Mouse (Mus musculus) liver, adult 2 months (tissue): ENCODE data around the gene Uba7. TPM values are rescaled to one million over a fixed set of nuclear protein-coding genes. Genes with fewer than 3 reads are reported as not detected.

Experiments used
- DNase-seq: peaks from one replicate; pipeline ENCODE4 v3.0.0-alpha.2; 2011; ENCODE audit warnings: low read depth, low spot score; ENCODE audit errors: extremely low read depth
- H3K27ac ChIP-seq: fragments of 200-500 bp; replicated peaks from 2 replicates; pipeline ENCODE4 v1.5.1; 2012; ENCODE audit warnings: low read depth, mild to moderate bottlenecking, control low read depth, inconsistent platforms, low read length; ENCODE audit not compliant: insufficient read depth
- H3K27me3 ChIP-seq: fragments of 200-500 bp; 2 replicates; pipeline ENCODE4 v1.6.1; 2012; ENCODE audit warnings: mild to moderate bottlenecking, moderate library complexity, low read length, inconsistent platforms; ENCODE audit not compliant: control insufficient read depth, insufficient read depth
- H3K36me3 ChIP-seq: fragments of 200-500 bp; 2 replicates; pipeline ENCODE4 v1.6.1; 2012; ENCODE audit warnings: low read length, inconsistent platforms; ENCODE audit not compliant: control insufficient read depth, insufficient read depth
- H3K4me1 ChIP-seq: fragments of 200-500 bp; 2 replicates; pipeline ENCODE4 v1.6.1; 2011; ENCODE audit warnings: low read length; ENCODE audit not compliant: control insufficient read depth, insufficient read depth
- H3K4me3 ChIP-seq: fragments of 200-500 bp; 2 replicates; pipeline ENCODE4 v1.5.1; 2011; ENCODE audit warnings: low read depth, mild to moderate bottlenecking, control low read depth, low read length, moderate library complexity; ENCODE audit not compliant: insufficient read depth
- H3K79me2 ChIP-seq: fragments of 200-500 bp; 2 replicates; pipeline ENCODE4 v1.6.1; 2012; ENCODE audit warnings: inconsistent platforms, mild to moderate bottlenecking, low read length, moderate library complexity; ENCODE audit not compliant: control insufficient read depth, insufficient read depth
- H3K9ac ChIP-seq: fragments of 200-500 bp; 2 replicates; pipeline ENCODE4 v1.6.1; 2012; ENCODE audit warnings: low read depth, mild to moderate bottlenecking, control low read depth, inconsistent platforms, low read length
- CTCF ChIP-seq: fragments of 200-500 bp; IDR thresholded peaks from 2 replicates; pipeline ENCODE4 v1.5.1; 2011; ENCODE audit warnings: low read depth, low read length, control low read depth
- POLR2A ChIP-seq: fragments of 200-500 bp; IDR thresholded peaks from 2 replicates; pipeline ENCODE4 v1.6.1; 2011; ENCODE audit warnings: low read length, control low read depth; ENCODE audit not compliant: insufficient read depth; ENCODE audit errors: extremely low read depth
- WGBS: fragments of 180-500 bp; shearing (Covaris S2); methylation state at CpG from one replicate; pipeline ENCODE4 v1.1.7; 2018; 5-methylcytosine and 5-hydroxymethylcytosine counted together
- polyA plus RNA-seq: library from polyadenylated mRNA; depleted of rRNA; stranded (reverse); fragments of >200 nt; gene quantifications from 2 replicates; pipeline ENCODE4 v1.2.3, GENCODE M21; 2012; rRNA removed
- total RNA-seq: library from RNA; depleted of rRNA; stranded (reverse); fragments of >200 nt; gene quantifications from 2 replicates; pipeline ENCODE4 v1.2.3, GENCODE M21; 2014; rRNA removed

Gene Uba7
- total and polyA plus RNA-seq, 2 experiments, result 22.0 to 30.6 TPM

- Histone ChIP-seq H3K4me3 (no peak overlapping the region), H3K4me1 (peaks cover 21% of the 10 kb centered on the region; the same call in 1 of the 2 replicates), H3K36me3 (peaks cover 17% of the 10 kb centered on the region), H3K79me2 (peaks cover 17% of the 10 kb centered on the region; the same call in 1 of the 2 replicates), H3K27ac (0 out of 2 replicates have a peak overlapping the region, but pooled peaks have one; percentile 10), H3K27me3 (no peaks in the 10 kb centered on the region), H3K9ac (no peak overlapping the region)
- DNase-seq, result peak; percentile 55
- TF ChIP-seq POLR2A, result no peak
- no peak for TF ChIP-seq CTCF
- 83% methylated on average over 1 of the region's 1 CpGs for WGBS
Observed at GRCm38 (mm10) chr9:108020741-108021140, 45.4 kb downstream of the Uba7 start.

GRCm38 (mm10) chr9:108023216-108023615, 47.9 kb downstream of the Uba7 start:
- Histone ChIP-seq H3K4me1 (peaks cover 21% of the 10 kb centered on the region; the same call in 1 of the 2 replicates), H3K79me2 (peaks cover 12% of the 10 kb centered on the region; the same call in 1 of the 2 replicates), H3K4me3 (no peak overlapping the region), H3K27ac (no peak overlapping the region), H3K36me3 (peaks cover 24% of the 10 kb centered on the region), H3K27me3 (no peaks in the 10 kb centered on the region), H3K9ac (no peak overlapping the region)
- peak; percentile 77 for DNase-seq
- 77% methylated on average over 3 of the region's 3 CpGs for WGBS
- TF ChIP-seq POLR2A (no peak), CTCF (no peak)

- TF ChIP-seq POLR2A (no peak), CTCF (no peak)
- Histone ChIP-seq H3K27me3 (no peaks in the 10 kb centered on the region), H3K36me3 (peaks cover 28% of the 10 kb centered on the region)
Observed at GRCm38 (mm10) chr9:108026584-108026983, 51.3 kb downstream of the Uba7 start.

GRCm38 (mm10) chr9:108027867-108028266, 52.6 kb downstream of the Uba7 start:
- H3K4me1 ChIP-seq, result peaks cover 2% of the 10 kb centered on the region; the same call in 1 of the 2 replicates
- TF ChIP-seq CTCF (no peak), POLR2A (no peak)
- no peak overlapping the region for H3K9ac ChIP-seq
- DNase-seq, result no peak
- 98% methylated on average over 3 of the region's 3 CpGs for WGBS
- no peaks in the 10 kb centered on the region for H3K27me3 ChIP-seq
- H3K4me3 ChIP-seq, result no peak overlapping the region
- peaks cover 12% of the 10 kb centered on the region; the same call in 1 of the 2 replicates for H3K79me2 ChIP-seq
- no peak overlapping the region for H3K27ac ChIP-seq
- H3K36me3 ChIP-seq, result peaks cover 33% of the 10 kb centered on the region

More at GRCm38 (mm10) chr9:108026584-108026983, 51.3 kb downstream of the Uba7 start:
- no peak overlapping the region for H3K27ac ChIP-seq
- no peak overlapping the region for H3K4me3 ChIP-seq
- no peak overlapping the region for H3K9ac ChIP-seq
- DNase-seq, result no peak
- peaks cover 9% of the 10 kb centered on the region; the same call in 1 of the 2 replicates for H3K4me1 ChIP-seq
- WGBS, result 91% methylated on average over 3 of the region's 3 CpGs
- H3K79me2 ChIP-seq, result peaks cover 12% of the 10 kb centered on the region; the same call in 1 of the 2 replicates

GRCm38 (mm10) chr9:108032126-108032525, 56.8 kb downstream of the Uba7 start:
- no peak for DNase-seq
- 90% methylated on average over 5 of the region's 5 CpGs for WGBS
- H3K4me1 ChIP-seq, result no peaks in the 10 kb centered on the region
- no peak overlapping the region for H3K9ac ChIP-seq
- H3K36me3 ChIP-seq, result peaks cover 19% of the 10 kb centered on the region
- TF ChIP-seq POLR2A (no peak), CTCF (no peak)
- H3K4me3 ChIP-seq, result no peak overlapping the region
- H3K27me3 ChIP-seq, result no peaks in the 10 kb centered on the region
- H3K79me2 ChIP-seq, result peaks cover 7% of the 10 kb centered on the region; the same call in 1 of the 2 replicates
- no peak overlapping the region for H3K27ac ChIP-seq

Other genes starting within 250 kb of the Uba7 start
- 46.2 and 48.3 TPM in 2 replicates for gene Rbm5, start 204.5 kb upstream of the Uba7 start, total RNA-seq
- gene Rbm5, start 204.5 kb upstream of the Uba7 start, polyA plus RNA-seq, result 18.1 and 31.3 TPM in 2 replicates
- 31.8 and 34.4 TPM in 2 replicates for gene Rbm6, start 102.3 kb upstream of the Uba7 start, total RNA-seq
- gene Rbm6, start 102.3 kb upstream of the Uba7 start, polyA plus RNA-seq, result 8.3 and 9.9 TPM in 2 replicates
- 9.2 and 12.4 TPM in 2 replicates for gene Mon1a, start 87.4 kb upstream of the Uba7 start, total RNA-seq
- gene Mon1a, start 87.4 kb upstream of the Uba7 start, polyA plus RNA-seq, result 29.2 and 29.6 TPM in 2 replicates
- 0.18 and 0.27 TPM in 2 replicates for gene Mst1r, start 68.6 kb upstream of the Uba7 start, total RNA-seq
- 0.70 and 1.2 TPM in 2 replicates for gene Mst1r, start 68.6 kb upstream of the Uba7 start, polyA plus RNA-seq
- not detected in 2 replicates for gene Actl11, start 47.0 kb upstream of the Uba7 start, total RNA-seq
- not detected in 2 replicates for gene Actl11, start 47.0 kb upstream of the Uba7 start, polyA plus RNA-seq
- gene Camkv, start 39.8 kb upstream of the Uba7 start, total RNA-seq, result 0.07 TPM in 1 of 2 replicates, not detected in the other
- not detected in 2 replicates for gene Camkv, start 39.8 kb upstream of the Uba7 start, polyA plus RNA-seq
- gene Traip, start 25.4 kb upstream of the Uba7 start, total RNA-seq, result 0.18 and 0.40 TPM in 2 replicates
- gene Traip, start 25.4 kb upstream of the Uba7 start, polyA plus RNA-seq, result 0.12 and 0.21 TPM in 2 replicates
- not detected in 2 replicates for gene Gm20661, start 7.6 kb downstream of the Uba7 start, total RNA-seq
- gene Gm20661, start 7.6 kb downstream of the Uba7 start, polyA plus RNA-seq, result 0.10 TPM in 1 of 2 replicates, not detected in the other
- gene Inka1, start 10.4 kb downstream of the Uba7 start, total RNA-seq, result 0.87 and 1.3 TPM in 2 replicates
- gene Inka1, start 10.4 kb downstream of the Uba7 start, polyA plus RNA-seq, result 1.1 and 1.7 TPM in 2 replicates
- not detected in 2 replicates for gene Cdhr4, start 17.0 kb downstream of the Uba7 start, total RNA-seq
- 0.19 and 0.44 TPM in 2 replicates for gene Cdhr4, start 17.0 kb downstream of the Uba7 start, polyA plus RNA-seq
- gene Gm20662, start 20.8 kb downstream of the Uba7 start, total RNA-seq, result 1.7 TPM in 1 of 2 replicates, not detected in the other
- gene Gm20662, start 20.8 kb downstream of the Uba7 start, polyA plus RNA-seq, result 0.44 and 0.76 TPM in 2 replicates
- gene Ip6k1, start 27.0 kb downstream of the Uba7 start, total RNA-seq, result 40.1 and 47.7 TPM in 2 replicates
- 45.7 and 46.3 TPM in 2 replicates for gene Ip6k1, start 27.0 kb downstream of the Uba7 start, polyA plus RNA-seq
- 14.0 and 54.7 TPM in 2 replicates for gene Gmppb, start 73.7 kb downstream of the Uba7 start, total RNA-seq
- 16.5 and 21.4 TPM in 2 replicates for gene Gmppb, start 73.7 kb downstream of the Uba7 start, polyA plus RNA-seq
- gene Amigo3, start 77.7 kb downstream of the Uba7 start, total RNA-seq, result 0.37 and 0.47 TPM in 2 replicates
- 1.2 and 2.8 TPM in 2 replicates for gene Amigo3, start 77.7 kb downstream of the Uba7 start, polyA plus RNA-seq
- gene Mst1, start 104.9 kb downstream of the Uba7 start, total RNA-seq, result 143 and 177 TPM in 2 replicates
- gene Mst1, start 104.9 kb downstream of the Uba7 start, polyA plus RNA-seq, result 203 and 264 TPM in 2 replicates
- 19.6 and 29.6 TPM in 2 replicates for gene Rnf123, start 107.8 kb downstream of the Uba7 start, total RNA-seq
- 79.8 and 97.5 TPM in 2 replicates for gene Rnf123, start 107.8 kb downstream of the Uba7 start, polyA plus RNA-seq
- gene Apeh, start 119.1 kb downstream of the Uba7 start, total RNA-seq, result 53.3 and 54.3 TPM in 2 replicates
- gene Apeh, start 119.1 kb downstream of the Uba7 start, polyA plus RNA-seq, result 89.0 and 116 TPM in 2 replicates
- gene Bsn, start 214.9 kb downstream of the Uba7 start, total RNA-seq, result under 0.01 TPM in 2 replicates
- under 0.01 TPM in 1 of 2 replicates, not detected in the other for gene Bsn, start 214.9 kb downstream of the Uba7 start, polyA plus RNA-seq